Mouse (Mus musculus): Measurements from ENCODE around the gene 1700014D04Rik.
A peak's percentile ranks its signal among the peaks of the same experiment; 100 is the strongest.
"Not testable (repeated sequence)": the region's sequence is repeated elsewhere in the genome, so short reads cannot be mapped to it uniquely, and the experiment has no call there.

1700014D04Rik gene

GRCm38 (mm10) chr13:59746711-59747110, at the start of gene 1700014D04Rik:
TSS of gene 1700014D04Rik (minus strand) at chr13:59746752.
- no peak for DNase-seq

GRCm38 (mm10) chr13:59795807-59796465, 49.4 kb upstream of the 1700014D04Rik start:
- DNase-seq: no peak

- no peak for DNase-seq
These were observed 48.2 kb upstream of the 1700014D04Rik start for GRCm38 (mm10) chr13:59794786-59795185.

GRCm38 (mm10) chr13:59782145-59782544, 35.6 kb upstream of the 1700014D04Rik start, which contains the start of gene Gm49354:
TSS of gene Gm49354 (minus strand) at chr13:59782245.
- no peak for DNase-seq

- not testable (repeated sequence) for DNase-seq
These were observed 33.3 kb upstream of the 1700014D04Rik start for GRCm38 (mm10) chr13:59779744-59780264.

- peak in 1 of 2 experiments; percentile 14 for DNase-seq
These were observed 32.7 kb upstream of the 1700014D04Rik start for GRCm38 (mm10) chr13:59779213-59779612.

GRCm38 (mm10) chr13:59775168-59775567, 28.6 kb upstream of the 1700014D04Rik start:
- no peak for DNase-seq

- DNase-seq: peak; percentile 24 to 40
These were observed 24.7 kb upstream of the 1700014D04Rik start for GRCm38 (mm10) chr13:59771257-59771656.

- no peak for DNase-seq
These were observed 24.3 kb upstream of the 1700014D04Rik start for GRCm38 (mm10) chr13:59770847-59771246.

GRCm38 (mm10) chr13:59770164-59770562, 23.6 kb upstream of the 1700014D04Rik start:
- DNase-seq: peak; percentile 83 to 90

- peak; percentile 99 for DNase-seq
These were observed 23.0 kb upstream of the 1700014D04Rik start, which contains the start of gene Isca1 for GRCm38 (mm10) chr13:59769296-59770163. TSS of gene Isca1 (minus strand) at chr13:59769810.

GRCm38 (mm10) chr13:59768531-59768930, 22.0 kb upstream of the 1700014D04Rik start:
- DNase-seq: no peak

- no peak for DNase-seq
These were observed 20.4 kb upstream of the 1700014D04Rik start for GRCm38 (mm10) chr13:59766786-59767515.

GRCm38 (mm10) chr13:59762791-59763190, 16.2 kb upstream of the 1700014D04Rik start:
- DNase-seq: no peak

GRCm38 (mm10) chr13:59756906-59757305, 10.4 kb upstream of the 1700014D04Rik start:
- DNase-seq: no peak

- no peak for DNase-seq
These were observed 3.8 kb upstream of the 1700014D04Rik start for GRCm38 (mm10) chr13:59750310-59750709.

GRCm38 (mm10) chr13:59746164-59746563, 388 bp downstream of the 1700014D04Rik start:
- no peak for DNase-seq

- DNase-seq: no peak
These were observed 1.1 kb downstream of the 1700014D04Rik start for GRCm38 (mm10) chr13:59745462-59745861.

- DNase-seq: no peak
These were observed 4.9 kb downstream of the 1700014D04Rik start for GRCm38 (mm10) chr13:59741697-59742096.

GRCm38 (mm10) chr13:59741096-59741495, 5.5 kb downstream of the 1700014D04Rik start:
- no peak for DNase-seq

- no peak for DNase-seq
These were observed 7.2 kb downstream of the 1700014D04Rik start for GRCm38 (mm10) chr13:59739397-59739796.

GRCm38 (mm10) chr13:59738455-59738854, 8.1 kb downstream of the 1700014D04Rik start:
- DNase-seq: no peak

- no peak for DNase-seq
These were observed 11.4 kb downstream of the 1700014D04Rik start for GRCm38 (mm10) chr13:59735190-59735589.

Data from thymus, postnatal 36 days (tissue).